Mouse (Mus musculus) spleen, postnatal 4 days (tissue): Measurements from ENCODE around the gene Ctns.
A peak's percentile ranks its signal among the peaks of the same experiment; 100 is the strongest.

Experiments used
- DNase-seq, 2 experiments: peaks; one replicate each; pipeline ENCODE4 v3.0.0; 2022; ENCODE audit warnings: low spot score in 2 of 2

The Ctns gene

GRCm38 (mm10) chr11:73194444-73194843 lies 4.4 kb downstream of the Ctns start:
- no peak for DNase-seq

- DNase-seq = no peak
Observed at GRCm38 (mm10) chr11:73193047-73193446, 5.8 kb downstream of the Ctns start.

DNA sequence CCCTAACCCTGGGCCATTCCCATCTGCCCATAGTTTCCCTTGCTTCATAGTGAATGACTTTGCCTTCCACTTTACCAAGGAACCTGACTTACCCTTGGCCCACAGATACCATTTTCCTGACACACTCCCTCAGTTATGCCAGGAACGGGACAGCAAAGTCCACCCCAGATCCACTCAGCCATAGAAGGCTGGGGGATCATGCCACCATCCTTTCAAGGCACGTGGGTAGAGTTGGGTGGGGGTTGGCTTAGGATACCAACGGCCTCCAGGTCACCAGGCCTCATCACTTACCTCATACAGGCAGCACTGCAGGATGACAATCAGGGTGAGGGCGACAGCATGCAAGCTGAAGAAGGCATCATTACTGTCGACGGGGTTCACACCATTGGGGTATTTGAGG lies 11.6 kb downstream of the Ctns start:
- no peak for DNase-seq

- DNase-seq = no peak
Observed at GRCm38 (mm10) chr11:73185872-73186615, 12.8 kb downstream of the Ctns start.

DNA sequence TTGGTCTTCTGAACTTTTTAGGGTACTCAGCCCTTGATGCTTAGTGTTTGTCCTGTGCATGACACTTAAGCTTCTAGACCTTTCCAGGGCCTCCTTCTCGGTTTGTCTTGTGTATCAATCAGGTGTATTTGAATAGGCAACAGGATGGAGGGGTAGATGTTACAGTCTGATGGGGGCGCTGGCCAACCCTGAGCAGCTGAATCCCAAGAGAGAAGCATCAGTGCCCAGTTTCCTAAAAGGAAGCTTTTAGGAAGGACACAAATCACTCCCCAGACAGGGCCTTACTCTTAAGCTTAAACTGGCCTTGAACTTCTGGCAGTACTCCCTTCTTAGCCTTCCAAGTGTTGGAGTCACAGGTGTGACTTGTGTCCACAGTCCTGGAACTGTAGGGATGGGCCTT lies 20.9 kb downstream of the Ctns start:
- no peak for DNase-seq

DNA sequence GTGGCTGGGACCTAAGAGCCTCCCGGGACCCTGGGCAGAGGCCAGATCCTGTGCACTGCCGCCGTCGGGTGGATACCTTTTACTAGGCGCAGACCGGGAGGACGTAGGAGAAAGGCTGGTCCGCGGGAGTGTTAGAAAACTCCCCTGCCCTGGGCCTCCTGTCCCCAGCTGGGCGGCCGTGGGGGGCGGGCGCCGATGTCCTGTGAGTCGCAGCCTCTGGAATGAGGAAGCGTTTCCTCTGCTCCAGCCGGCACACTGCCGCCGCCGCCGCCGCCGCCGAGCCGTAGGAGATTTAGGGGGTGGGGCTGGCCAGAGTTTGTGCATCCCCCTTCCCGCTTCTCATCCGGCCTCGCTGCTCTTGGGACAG lies 21.4 kb downstream of the Ctns start:
- DNase-seq = peak; percentile 56 to 77

GRCm38 (mm10) chr11:73176608-73177508 lies 22.0 kb downstream of the Ctns start, which contains the start of the genes Emc6 and Tax1bp3:
Gene Emc6, minus strand, starts transcription at chr11:73177037.
Gene Tax1bp3, plus strand, starts transcription at chr11:73177083.
- DNase-seq = peak; percentile 97 to 98

- DNase-seq = no peak
Observed at GRCm38 (mm10) chr11:73176186-73176585, 22.7 kb downstream of the Ctns start.

- DNase-seq = no peak
Observed at GRCm38 (mm10) chr11:73175612-73176011, 23.2 kb downstream of the Ctns start.

- DNase-seq = no peak
Observed at GRCm38 (mm10) chr11:73172186-73172585, 26.7 kb downstream of the Ctns start.

DNA sequence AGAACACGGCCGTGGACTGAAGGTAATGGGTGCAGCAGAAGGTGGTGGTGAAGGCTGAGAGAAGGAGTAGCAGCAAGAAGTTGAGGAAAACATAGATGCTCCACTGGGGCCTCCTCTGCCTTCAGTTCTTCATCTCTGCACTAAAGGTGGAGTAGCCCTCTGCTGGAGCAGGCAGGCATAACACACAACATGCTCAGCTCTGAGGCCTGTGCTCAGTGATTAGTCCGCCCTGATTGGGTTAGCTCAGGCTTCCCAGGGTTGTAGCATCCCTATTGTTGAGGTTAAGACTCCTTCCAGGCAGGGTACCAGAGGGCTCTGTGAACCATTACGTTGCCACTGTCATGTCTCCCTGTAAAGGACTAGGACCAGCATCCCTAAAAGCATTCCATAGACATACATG lies 29.6 kb downstream of the Ctns start:
- peak; percentile 54 to 81 for DNase-seq

DNA sequence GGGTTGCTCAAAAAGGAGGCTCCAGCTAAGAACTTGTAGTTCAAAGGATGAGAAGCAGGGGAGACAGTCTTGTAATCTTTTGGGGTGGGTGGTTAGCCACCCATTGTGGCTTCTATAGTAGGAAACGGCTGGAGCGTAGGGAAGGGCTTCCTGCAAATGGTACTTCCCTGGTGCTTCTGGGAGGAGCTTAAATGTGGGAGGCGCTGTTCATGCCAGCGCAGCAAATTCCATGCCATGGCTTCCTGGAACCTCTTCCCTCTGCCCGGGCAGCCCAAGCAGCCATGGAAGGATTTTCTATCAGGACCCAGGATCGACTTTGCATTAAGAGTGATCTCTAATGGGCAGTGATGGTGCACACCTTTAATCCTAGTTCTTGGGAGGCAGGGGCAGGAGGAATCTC lies 30.3 kb downstream of the Ctns start:
- DNase-seq = no peak

DNA sequence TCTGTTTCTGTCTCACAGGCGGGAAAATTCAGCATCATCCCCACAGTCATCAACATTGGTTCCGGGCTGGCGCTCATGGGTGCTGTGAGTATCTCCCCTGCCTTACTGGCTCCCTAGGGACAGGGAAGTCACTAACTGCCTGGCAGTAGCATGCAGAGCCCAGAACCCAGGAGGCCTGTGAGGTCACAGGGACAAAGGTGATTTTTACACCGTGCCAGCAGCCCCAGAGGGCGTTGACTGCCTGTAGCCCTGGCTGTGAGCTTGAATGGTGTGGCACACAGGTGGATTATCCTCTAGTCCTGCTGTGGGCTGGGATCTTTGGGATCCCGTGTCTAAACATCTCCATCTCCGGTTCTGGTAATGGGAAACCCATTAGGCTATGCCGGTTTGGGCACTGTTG lies 30.8 kb downstream of the Ctns start:
- DNase-seq = no peak

GRCm38 (mm10) chr11:73162284-73162683 lies 36.6 kb downstream of the Ctns start:
- DNase-seq = no peak

GRCm38 (mm10) chr11:73161616-73162015 lies 37.2 kb downstream of the Ctns start:
- no peak for DNase-seq

GRCm38 (mm10) chr11:73160811-73161200 lies 38.0 kb downstream of the Ctns start:
- DNase-seq = no peak

DNA sequence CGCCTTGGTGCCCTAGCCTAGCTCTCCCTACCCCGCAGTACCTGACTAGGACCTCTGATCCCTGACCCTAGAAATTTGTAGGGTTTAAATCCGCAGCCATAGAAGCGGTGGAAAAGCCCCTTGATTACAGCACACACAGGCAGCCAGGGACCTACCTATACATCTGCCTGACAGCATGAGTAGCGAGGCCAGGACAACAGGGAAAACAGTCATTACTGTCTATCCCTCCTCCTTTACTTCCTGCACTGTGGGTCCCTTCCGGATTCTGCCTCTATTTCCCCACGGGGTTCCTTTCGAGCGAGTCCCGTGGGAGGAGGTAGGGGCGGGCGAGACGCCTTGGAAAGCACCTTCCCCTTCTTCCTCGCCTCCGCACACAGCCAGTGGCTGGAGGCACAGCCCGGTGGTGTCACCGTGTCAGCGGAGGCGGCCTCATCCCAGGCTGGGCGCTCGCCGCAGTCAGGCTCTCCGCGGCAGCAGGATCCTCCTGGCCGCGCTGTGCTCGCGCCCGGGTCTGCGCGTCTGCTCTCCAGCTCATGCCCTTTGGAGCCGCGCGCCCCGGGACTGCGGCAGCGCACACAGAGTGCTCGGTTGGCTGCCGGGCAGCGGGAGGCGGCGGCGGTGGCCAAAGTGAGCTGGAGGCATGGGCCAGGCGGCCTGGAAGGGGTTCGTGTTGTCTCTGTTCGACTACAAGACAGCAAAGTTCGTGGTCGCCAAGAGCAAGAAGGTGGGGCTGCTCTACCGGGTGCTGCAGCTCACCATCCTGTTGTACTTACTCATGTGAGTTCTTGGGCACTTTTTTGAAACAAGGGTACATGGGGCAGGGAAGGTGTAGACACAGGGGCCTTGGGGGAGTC lies 38.7 kb downstream of the Ctns start, which contains the start of gene P2rx5:
Gene P2rx5 (plus strand): TSS at position 465 of the 854 bp plus-strand sequence.
- DNase-seq = no peak

DNA sequence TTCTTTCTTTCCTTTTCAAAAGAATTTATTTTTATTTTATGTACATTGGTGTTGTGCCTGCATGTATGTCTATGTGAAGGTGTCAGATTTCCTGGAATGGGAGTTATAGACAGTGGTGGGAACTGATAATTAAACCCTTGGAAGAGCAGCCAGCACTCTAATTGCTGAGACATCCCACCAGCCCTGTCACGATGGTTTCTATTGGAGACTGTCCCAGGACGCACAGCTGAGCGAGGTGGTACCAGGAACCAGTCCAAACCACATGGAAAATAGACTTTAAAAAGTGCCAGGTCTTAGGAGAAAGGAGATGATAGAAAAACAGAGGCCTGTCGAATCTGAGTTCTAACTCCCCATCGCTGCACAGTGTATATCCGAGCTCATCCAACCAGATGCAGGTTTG lies 43.8 kb downstream of the Ctns start:
- no peak for DNase-seq

DNA sequence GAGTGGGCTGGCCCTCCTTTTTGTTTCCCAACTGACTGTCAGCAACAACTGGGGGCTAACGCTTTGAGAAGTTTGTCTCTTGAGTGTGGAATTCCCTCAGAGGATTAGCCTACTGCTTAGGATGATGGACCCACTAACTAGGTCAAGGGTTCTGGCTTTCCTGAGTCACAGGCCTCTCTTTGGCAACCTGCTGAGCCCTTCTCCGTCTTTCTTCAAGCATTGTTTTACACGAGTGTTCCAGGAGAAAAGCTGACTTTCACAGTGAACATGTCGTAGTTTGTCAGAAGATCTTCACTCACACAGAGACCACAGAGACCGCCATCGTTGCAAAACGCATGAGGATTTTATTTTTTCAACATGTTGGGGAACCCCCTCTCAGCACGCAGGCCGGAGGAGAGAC lies 50.6 kb downstream of the Ctns start:
- DNase-seq = no peak

- no peak for DNase-seq
Observed at GRCm38 (mm10) chr11:73146975-73147365, 51.9 kb downstream of the Ctns start.

DNA sequence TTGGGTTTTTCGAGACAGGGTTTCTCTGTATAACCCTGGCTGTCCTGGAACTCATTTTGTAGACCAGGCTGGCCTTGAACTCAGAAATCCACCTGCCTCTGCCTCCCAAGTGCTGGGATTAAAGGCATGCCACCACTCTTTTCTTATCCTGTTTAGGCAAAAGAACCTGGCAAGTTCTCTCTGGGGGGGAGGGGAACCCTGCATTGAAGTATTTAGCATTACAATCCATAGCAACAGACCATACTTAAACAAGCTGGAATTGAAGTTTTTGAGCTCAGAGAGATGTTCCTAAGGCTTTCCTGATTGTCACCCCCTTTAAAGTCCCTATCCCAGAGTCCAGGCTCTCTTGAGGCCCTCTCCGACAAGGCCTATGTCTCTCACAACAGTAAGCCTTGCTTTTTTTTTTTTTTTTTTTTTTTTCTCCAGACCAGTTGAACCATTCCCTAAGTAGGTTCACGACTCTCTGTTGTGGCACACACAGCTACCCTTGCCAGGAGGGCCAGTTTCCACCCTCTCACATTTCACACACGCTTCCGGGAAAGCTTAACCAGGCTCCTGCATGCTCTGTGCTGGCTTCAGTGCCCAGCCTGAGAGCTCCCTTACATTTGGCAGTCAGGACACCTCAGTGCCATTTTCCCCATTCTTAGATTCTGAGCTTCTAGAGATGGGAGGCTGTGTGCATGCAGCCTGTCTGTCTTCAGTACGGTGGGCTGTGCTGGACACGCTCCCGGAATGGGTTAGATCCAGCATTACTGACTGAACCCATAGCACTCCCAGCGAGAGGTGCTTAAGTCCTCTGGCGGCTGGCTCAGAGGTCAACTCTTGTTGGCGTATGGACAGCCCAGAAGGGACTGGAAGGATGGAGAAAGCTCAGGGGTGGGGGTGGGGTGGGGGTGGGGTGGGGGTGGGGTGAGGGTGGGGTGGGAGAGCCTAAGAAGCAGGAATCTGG lies 52.5 kb downstream of the Ctns start:
- DNase-seq = no peak
